Mouse (Mus musculus) intestine, embryonic 15.5 days (tissue): Measurements from ENCODE around the gene Apba3. TPM values are rescaled to one million over a fixed set of nuclear protein-coding genes. Genes with fewer than 3 reads are reported as not detected.
A peak's percentile ranks its signal among the peaks of the same experiment; 100 is the strongest.

Source experiments
- ATAC-seq: fragments of 200-750 bp; cut with Nextera tagmentation; 2 replicates; pipeline ENCODE4 v1.8.0; 2017; ENCODE audit warnings: moderate TSS enrichment, moderate library complexity
- H3K27ac ChIP-seq: fragments of 300-500 bp; sonication (generic); 2 replicates; pipeline ENCODE4 v1.5.1; 2015; ENCODE audit warnings: mild to moderate bottlenecking, inconsistent platforms
- H3K27me3 ChIP-seq: fragments of 300-500 bp; sonication (generic); replicated peaks from 2 replicates; pipeline ENCODE4 v1.6.1; 2015; ENCODE audit warnings: inconsistent platforms
- H3K36me3 ChIP-seq: fragments of 300-500 bp; sonication (generic); 2 replicates; pipeline ENCODE4 v1.6.1; 2015; ENCODE audit warnings: inconsistent platforms
- H3K4me1 ChIP-seq: fragments of 300-500 bp; sonication (generic); replicated peaks from 2 replicates; pipeline ENCODE4 v1.6.1; 2015; ENCODE audit warnings: inconsistent platforms
- H3K4me2 ChIP-seq: fragments of 300-500 bp; sonication (generic); replicated peaks from 2 replicates; pipeline ENCODE4 v1.6.1; 2015; ENCODE audit warnings: mild to moderate bottlenecking, inconsistent platforms
- H3K4me3 ChIP-seq: fragments of 300-500 bp; sonication (generic); replicated peaks from 2 replicates; pipeline ENCODE4 v1.5.1; 2015; ENCODE audit warnings: inconsistent platforms
- H3K9ac ChIP-seq: fragments of 300-500 bp; sonication (generic); 2 replicates; pipeline ENCODE4 v1.6.1; 2015; ENCODE audit warnings: inconsistent platforms
- H3K9me3 ChIP-seq: fragments of 300-500 bp; sonication (generic); 2 replicates; pipeline ENCODE4 v1.6.1; 2016; ENCODE audit warnings: inconsistent platforms
- WGBS: fragments of 180-500 bp; shearing (Covaris S2); methylation state at CpG from one replicate; pipeline ENCODE4 v1.1.7; 2015; 5-methylcytosine and 5-hydroxymethylcytosine counted together
- polyA plus RNA-seq: library from polyadenylated mRNA; unstranded; fragments of >200 nt; fragmentation: Nextera tagmentation; extraction: Ambion mirVana; gene quantifications from 2 replicates; pipeline ENCODE4 v1.2.1, GENCODE M21; 2015

Apba3 gene
- polyA plus RNA-seq, 1 experiment from 2014 or later: 55.1 TPM

GRCm38 (mm10) chr10:81294442-81294841 lies 27.7 kb downstream of the Apba3 start:
- H3K4me1 ChIP-seq: peaks cover 43% of the 10 kb centered on the region
- H3K9me3 ChIP-seq: no peaks in the 10 kb centered on the region
- peak overlapping the region; percentile 85; the same call in 1 of the 2 replicates for H3K9ac ChIP-seq

GRCm38 (mm10) chr10:81295185-81295584 lies 28.4 kb downstream of the Apba3 start:
- no peaks in the 10 kb centered on the region for H3K9me3 ChIP-seq
- H3K4me2 ChIP-seq: no peak overlapping the region
- H3K4me1 ChIP-seq: peaks cover 50% of the 10 kb centered on the region
- H3K9ac ChIP-seq: 0 out of 2 replicates have a peak overlapping the region, but pooled peaks have one; percentile 85
- no peak overlapping the region for H3K27ac ChIP-seq
- H3K4me3 ChIP-seq: no peak overlapping the region
- no peaks in the 10 kb centered on the region; the same call in 1 of the 2 replicates for H3K36me3 ChIP-seq
- no peak for ATAC-seq
- H3K27me3 ChIP-seq: no peaks in the 10 kb centered on the region
- WGBS: 88% methylated on average over 6 of the region's 6 CpGs

More at GRCm38 (mm10) chr10:81294442-81294841, 27.7 kb downstream of the Apba3 start:
- Histone ChIP-seq H3K36me3 (no peaks in the 10 kb centered on the region; the same call in 1 of the 2 replicates), H3K27ac (no peak overlapping the region), H3K4me2 (peak overlapping the region; percentile 95), H3K4me3 (peak overlapping the region; percentile 72), H3K27me3 (no peaks in the 10 kb centered on the region)
- no peak for ATAC-seq
- WGBS: 31% methylated on average over 8 of the region's 8 CpGs

- Histone ChIP-seq H3K27me3 (no peaks in the 10 kb centered on the region), H3K27ac (peak overlapping the region; percentile 10; the same call in 1 of the 2 replicates), H3K36me3 (no peaks in the 10 kb centered on the region; the same call in 1 of the 2 replicates), H3K4me3 (no peak overlapping the region), H3K9me3 (no peaks in the 10 kb centered on the region), H3K9ac (no peak overlapping the region), H3K4me1 (peaks cover 63% of the 10 kb centered on the region), H3K4me2 (0 out of 2 replicates have a peak overlapping the region, but pooled peaks have one; percentile 11)
- no peak for ATAC-seq
- WGBS: 78% methylated on average over 6 of the region's 6 CpGs
Measured at GRCm38 (mm10) chr10:81297246-81297645, 30.5 kb downstream of the Apba3 start.

- peaks cover 67% of the 10 kb centered on the region for H3K4me1 ChIP-seq
- H3K4me3 ChIP-seq: no peak overlapping the region
- no peak for ATAC-seq
- H3K9ac ChIP-seq: peak overlapping the region; percentile 10; the same call in 1 of the 2 replicates
- 0 out of 2 replicates have a peak overlapping the region, but pooled peaks have one; percentile 11 for H3K4me2 ChIP-seq
- peak overlapping the region; percentile 10 for H3K27ac ChIP-seq
- no peaks in the 10 kb centered on the region; the same call in 1 of the 2 replicates for H3K36me3 ChIP-seq
- WGBS: 43% methylated on average over 10 of the region's 10 CpGs
- H3K27me3 ChIP-seq: no peaks in the 10 kb centered on the region
- H3K9me3 ChIP-seq: no peaks in the 10 kb centered on the region
Measured at GRCm38 (mm10) chr10:81297845-81298244, 31.1 kb downstream of the Apba3 start.

GRCm38 (mm10) chr10:81298369-81299100 lies 31.8 kb downstream of the Apba3 start:
- H3K9ac ChIP-seq: no peak overlapping the region
- peaks cover 74% of the 10 kb centered on the region for H3K4me1 ChIP-seq
- H3K9me3 ChIP-seq: no peaks in the 10 kb centered on the region
- H3K36me3 ChIP-seq: no peaks in the 10 kb centered on the region; the same call in 1 of the 2 replicates
- WGBS: 89% methylated on average over 17 of the region's 17 CpGs
- no peak overlapping the region for H3K4me2 ChIP-seq
- no peak overlapping the region for H3K4me3 ChIP-seq
- no peaks in the 10 kb centered on the region for H3K27me3 ChIP-seq
- no peak for ATAC-seq
- peak overlapping the region; percentile 10; the same call in 1 of the 2 replicates for H3K27ac ChIP-seq

- Histone ChIP-seq H3K36me3 (no peaks in the 10 kb centered on the region; the same call in 1 of the 2 replicates), H3K27me3 (no peaks in the 10 kb centered on the region), H3K9ac (peak overlapping the region; percentile 18; the same call in 1 of the 2 replicates), H3K4me1 (peaks cover 70% of the 10 kb centered on the region), H3K27ac (0 out of 2 replicates have a peak overlapping the region, but pooled peaks have one; percentile 11), H3K4me3 (no peak overlapping the region), H3K9me3 (no peaks in the 10 kb centered on the region), H3K4me2 (no peak overlapping the region)
- WGBS: 83% methylated on average over 14 of the region's 14 CpGs
- ATAC-seq: no peak
Measured at GRCm38 (mm10) chr10:81299585-81300351, 33.0 kb downstream of the Apba3 start.

GRCm38 (mm10) chr10:81300352-81300907 lies 33.7 kb downstream of the Apba3 start:
- 73% methylated on average over 9 of the region's 9 CpGs for WGBS
- no peak overlapping the region for H3K4me2 ChIP-seq
- ATAC-seq: no peak
- H3K36me3 ChIP-seq: no peaks in the 10 kb centered on the region; the same call in 1 of the 2 replicates
- H3K9me3 ChIP-seq: no peaks in the 10 kb centered on the region
- H3K4me3 ChIP-seq: no peak overlapping the region
- peaks cover 65% of the 10 kb centered on the region for H3K4me1 ChIP-seq
- H3K27me3 ChIP-seq: no peaks in the 10 kb centered on the region
- 0 out of 2 replicates have a peak overlapping the region, but pooled peaks have one; percentile 8 for H3K9ac ChIP-seq
- 0 out of 2 replicates have a peak overlapping the region, but pooled peaks have one; percentile 11 for H3K27ac ChIP-seq

GRCm38 (mm10) chr10:81301321-81301720 lies 34.6 kb downstream of the Apba3 start:
- Histone ChIP-seq H3K4me1 (peaks cover 60% of the 10 kb centered on the region), H3K36me3 (peaks cover 8% of the 10 kb centered on the region), H3K4me2 (no peak overlapping the region), H3K27ac (no peak overlapping the region), H3K9ac (no peak overlapping the region), H3K9me3 (no peaks in the 10 kb centered on the region), H3K27me3 (no peaks in the 10 kb centered on the region), H3K4me3 (no peak overlapping the region)
- ATAC-seq: no peak
- 80% methylated on average over 9 of the region's 9 CpGs for WGBS

GRCm38 (mm10) chr10:81302288-81302687 lies 35.5 kb downstream of the Apba3 start:
- peaks cover 18% of the 10 kb centered on the region for H3K36me3 ChIP-seq
- no peaks in the 10 kb centered on the region for H3K27me3 ChIP-seq
- no peak for ATAC-seq
- peak overlapping the region; percentile 57 for H3K27ac ChIP-seq
- H3K4me3 ChIP-seq: no peak overlapping the region
- peaks cover 58% of the 10 kb centered on the region for H3K4me1 ChIP-seq
- H3K9ac ChIP-seq: peak overlapping the region; percentile 18; the same call in 1 of the 2 replicates
- H3K4me2 ChIP-seq: peak overlapping the region; percentile 43
- no peaks in the 10 kb centered on the region for H3K9me3 ChIP-seq
- 67% methylated on average over 4 of the region's 4 CpGs for WGBS

- 27% methylated on average over 14 of the region's 14 CpGs for WGBS
- H3K9ac ChIP-seq: peak overlapping the region; percentile 18
Measured at GRCm38 (mm10) chr10:81302781-81303218, 36.0 kb downstream of the Apba3 start.

GRCm38 (mm10) chr10:81303258-81303657 lies 36.5 kb downstream of the Apba3 start:
- ATAC-seq: 0 out of 2 replicates have a peak, but pooled peaks have one; percentile 1
- H3K27ac ChIP-seq: peak overlapping the region; percentile 57
- 69% methylated on average over 10 of the region's 10 CpGs for WGBS
- no peaks in the 10 kb centered on the region for H3K27me3 ChIP-seq
- H3K4me1 ChIP-seq: peaks cover 48% of the 10 kb centered on the region
- H3K9ac ChIP-seq: peak overlapping the region; percentile 18
- peaks cover 27% of the 10 kb centered on the region for H3K36me3 ChIP-seq
- H3K9me3 ChIP-seq: no peaks in the 10 kb centered on the region
- H3K4me3 ChIP-seq: no peak overlapping the region
- peak overlapping the region; percentile 43 for H3K4me2 ChIP-seq

More at GRCm38 (mm10) chr10:81302781-81303218, 36.0 kb downstream of the Apba3 start:
- Histone ChIP-seq H3K27ac (peak overlapping the region; percentile 57), H3K4me3 (no peak overlapping the region), H3K9me3 (no peaks in the 10 kb centered on the region), H3K27me3 (no peaks in the 10 kb centered on the region), H3K36me3 (peaks cover 23% of the 10 kb centered on the region), H3K4me1 (peaks cover 53% of the 10 kb centered on the region), H3K4me2 (peak overlapping the region; percentile 43)
- ATAC-seq: peak; percentile 30
